Mouse (Mus musculus) Muller cell, postnatal 12 days (primary cell): ENCODE data around the gene Unc119b.
A peak's percentile ranks its signal among the peaks of the same experiment; 100 is the strongest.
"Not testable (repeated sequence)": the region's sequence is repeated elsewhere in the genome, so short reads cannot be mapped to it uniquely, and the experiment has no call there.

Experiments used
- DNase-seq: peaks from one replicate; pipeline ENCODE4 v3.0.0-alpha.2; 2015; ENCODE audit errors: inconsistent ontology term

The Unc119b gene

GRCm38 (mm10) chr5:115134234-115135165 lies at the start of gene Unc119b:
Gene Unc119b (minus strand): TSS chr5:115134975.
- peak; percentile 95 for DNase-seq

GRCm38 (mm10) chr5:115183482-115183881 lies 48.7 kb upstream of the Unc119b start:
- no peak for DNase-seq

- no peak for DNase-seq
These were observed 48.1 kb upstream of the Unc119b start for GRCm38 (mm10) chr5:115182925-115183324.

GRCm38 (mm10) chr5:115181248-115181940 lies 46.6 kb upstream of the Unc119b start:
- DNase-seq: no peak

GRCm38 (mm10) chr5:115179596-115179995 lies 44.8 kb upstream of the Unc119b start:
- DNase-seq: no peak

- no peak for DNase-seq
These were observed 43.1 kb upstream of the Unc119b start for GRCm38 (mm10) chr5:115177866-115178265.

GRCm38 (mm10) chr5:115174554-115174953 lies 39.8 kb upstream of the Unc119b start:
- no peak for DNase-seq

- DNase-seq: no peak
These were observed 35.4 kb upstream of the Unc119b start for GRCm38 (mm10) chr5:115170150-115170549.

GRCm38 (mm10) chr5:115168641-115169415 lies 34.1 kb upstream of the Unc119b start:
- DNase-seq: no peak

GRCm38 (mm10) chr5:115167396-115167795 lies 32.6 kb upstream of the Unc119b start:
- DNase-seq: no peak

GRCm38 (mm10) chr5:115166815-115167194 lies 32.0 kb upstream of the Unc119b start:
- no peak for DNase-seq

- DNase-seq: peak; percentile 51
These were observed 31.4 kb upstream of the Unc119b start for GRCm38 (mm10) chr5:115165895-115166814.

GRCm38 (mm10) chr5:115165351-115165750 lies 30.6 kb upstream of the Unc119b start:
- DNase-seq: no peak

- DNase-seq: not testable (repeated sequence)
These were observed 29.7 kb upstream of the Unc119b start for GRCm38 (mm10) chr5:115164446-115164845.

- no peak for DNase-seq
These were observed 28.8 kb upstream of the Unc119b start for GRCm38 (mm10) chr5:115163563-115163962.

GRCm38 (mm10) chr5:115161940-115162279 lies 27.1 kb upstream of the Unc119b start:
- DNase-seq: not testable (repeated sequence)

- no peak for DNase-seq
These were observed 26.5 kb upstream of the Unc119b start for GRCm38 (mm10) chr5:115161064-115161939.

GRCm38 (mm10) chr5:115160655-115161054 lies 25.9 kb upstream of the Unc119b start:
- DNase-seq: no peak

- DNase-seq: no peak
These were observed 24.4 kb upstream of the Unc119b start for GRCm38 (mm10) chr5:115159165-115159564.
